Mouse (Mus musculus): ENCODE measurements around the gene Cd81. TPM values are rescaled to one million over a fixed set of nuclear protein-coding genes. Genes with fewer than 3 reads are reported as not detected.

The Cd81 gene
- polyA plus RNA-seq, 1 experiment, result 380 TPM

DNA sequence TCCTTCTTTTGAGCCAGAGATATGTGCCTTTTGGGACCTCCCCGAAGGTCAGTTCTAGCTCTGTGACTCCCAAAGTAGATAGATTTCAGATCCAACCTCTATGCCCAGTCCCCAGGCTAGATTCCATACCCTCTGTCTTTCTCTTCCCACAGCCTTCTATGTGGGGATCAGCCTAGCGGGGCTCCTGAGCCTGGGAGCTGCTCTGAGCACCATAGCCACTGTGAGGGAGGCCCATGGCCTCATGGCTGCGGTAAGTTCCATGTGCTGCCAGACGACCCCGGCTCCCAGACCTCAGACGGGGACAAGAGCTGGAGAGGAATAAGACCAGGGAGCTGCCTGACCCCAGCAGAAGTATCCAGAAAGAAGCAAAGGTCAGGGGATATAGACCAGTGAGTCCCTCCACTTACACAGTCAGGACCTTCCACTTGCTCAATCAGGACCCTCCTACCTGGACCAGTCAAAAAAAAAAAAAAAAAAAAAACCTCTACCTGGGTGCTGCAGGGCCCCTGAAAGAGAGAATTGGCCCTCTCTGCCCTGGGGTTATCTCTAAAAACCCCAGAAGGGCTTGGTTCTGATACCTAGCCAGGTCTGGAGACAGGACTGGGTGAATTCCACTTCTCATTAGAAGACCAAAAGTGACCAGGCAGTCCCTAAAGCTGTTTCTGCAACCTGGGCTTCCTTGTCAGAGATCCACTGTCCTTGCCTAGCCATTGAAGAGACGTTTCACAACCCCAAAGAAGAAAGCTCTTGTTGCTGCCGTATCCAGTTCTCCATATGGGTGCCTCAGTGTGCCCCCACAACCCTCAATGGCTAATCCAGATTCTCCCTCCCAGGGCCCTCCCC, 45.6 kb upstream of the Cd81 start:
- no peaks in the 10 kb centered on the region for H3K36me3 ChIP-seq (ENCODE audit: control insufficient read depth, insufficient read depth)
- H3K27me3 ChIP-seq (ENCODE audit: control insufficient read depth, insufficient read depth, insufficient read length), result no peaks in the 10 kb centered on the region
- TF ChIP-seq MYOD1 (IDR thresholded peaks at IDR 0.05; ENCODE audit: control insufficient read depth, insufficient read length, low read depth) (no peak), FOSL1 (IDR thresholded peaks at IDR 0.05; ENCODE audit: insufficient read depth, low read length, poor library complexity, severe bottlenecking) (no peak), MYOG (IDR thresholded peaks at IDR 0.05; ENCODE audit: control insufficient read depth, extremely low read depth, insufficient read length) (no peak), CEBPB (IDR thresholded peaks at IDR 0.05; ENCODE audit: low read depth) (no peak), MAX (IDR thresholded peaks at IDR 0.05) (no peak), CTCF (IDR thresholded peaks at IDR 0.05; ENCODE audit: control insufficient read depth, insufficient read depth, insufficient read length) (no peak), USF1 (IDR thresholded peaks at IDR 0.05; ENCODE audit: low read depth) (no peak)
- no peak overlapping the region for H3ac ChIP-seq (ENCODE audit: control insufficient read depth, insufficient read length, low read depth)
- H3K4me3 ChIP-seq (ENCODE audit: insufficient read depth, poor library complexity, severe bottlenecking), result no peak overlapping the region
- no peaks in the 10 kb centered on the region for H3K79me2 ChIP-seq (ENCODE audit: control insufficient read depth, insufficient read depth)
- H3K79me3 ChIP-seq (ENCODE audit: low read depth), result no peaks in the 10 kb centered on the region

DNA sequence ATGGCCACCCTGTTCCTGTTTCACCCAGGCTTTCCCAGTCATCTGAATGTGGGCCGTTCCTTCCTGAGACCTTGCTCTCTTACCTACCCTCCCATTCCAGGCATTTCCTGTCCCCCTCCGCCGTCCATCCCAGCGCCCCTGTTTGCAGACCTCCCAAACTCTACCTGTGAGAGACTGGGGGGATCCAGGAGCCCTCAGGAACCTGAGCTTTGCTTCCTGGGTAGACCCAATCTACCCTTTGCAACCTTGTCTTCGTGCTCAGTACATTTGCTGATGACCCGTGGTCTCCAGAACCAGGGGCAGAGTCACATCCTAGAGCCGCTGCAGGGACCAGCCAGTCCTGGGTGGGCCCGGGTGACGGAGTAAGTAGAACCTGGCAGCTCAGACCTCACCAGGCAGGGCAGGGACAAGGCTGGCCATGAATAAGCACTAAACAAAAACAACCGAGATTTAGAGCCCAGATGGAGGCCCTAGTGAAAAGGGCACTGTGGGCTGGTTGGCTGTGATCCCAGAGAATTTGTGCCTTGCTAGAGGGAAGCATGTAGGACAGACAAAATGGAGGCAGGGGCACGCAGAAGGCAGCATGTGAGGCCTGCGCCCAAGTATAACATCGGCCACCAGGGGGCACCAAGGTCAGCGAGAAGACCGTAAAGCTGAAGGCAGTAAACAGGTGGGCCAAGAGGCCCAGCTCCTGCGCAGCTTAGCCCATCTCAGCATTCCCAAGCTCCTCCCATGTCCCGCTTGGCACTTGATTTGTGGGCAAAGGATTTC, 44.8 kb upstream of the Cd81 start:
- Histone ChIP-seq H3K4me3 (ENCODE audit: insufficient read depth, poor library complexity, severe bottlenecking) (no peak overlapping the region), H3ac (ENCODE audit: control insufficient read depth, insufficient read length, low read depth) (no peak overlapping the region), H3K79me3 (ENCODE audit: low read depth) (no peaks in the 10 kb centered on the region), H3K27me3 (ENCODE audit: control insufficient read depth, insufficient read depth, insufficient read length) (no peaks in the 10 kb centered on the region), H3K36me3 (ENCODE audit: control insufficient read depth, insufficient read depth) (no peaks in the 10 kb centered on the region), H3K79me2 (ENCODE audit: control insufficient read depth, insufficient read depth) (no peaks in the 10 kb centered on the region)
- peak; percentile 91 for TF ChIP-seq MYOD1 (IDR thresholded peaks at IDR 0.05; ENCODE audit: control insufficient read depth, insufficient read length, low read depth)
- no peak for TF ChIP-seq FOSL1 (IDR thresholded peaks at IDR 0.05; ENCODE audit: insufficient read depth, low read length, poor library complexity, severe bottlenecking)
- no peak for TF ChIP-seq USF1 (IDR thresholded peaks at IDR 0.05; ENCODE audit: low read depth)
- peak; percentile 92 for TF ChIP-seq CTCF (IDR thresholded peaks at IDR 0.05; ENCODE audit: control insufficient read depth, insufficient read depth, insufficient read length)
- no peak for TF ChIP-seq CEBPB (IDR thresholded peaks at IDR 0.05; ENCODE audit: low read depth)
- TF ChIP-seq MAX (IDR thresholded peaks at IDR 0.05), result peak; percentile 77
- TF ChIP-seq MYOG (IDR thresholded peaks at IDR 0.05; ENCODE audit: control insufficient read depth, extremely low read depth, insufficient read length), result no peak

GRCm38 (mm10) chr7:143008370-143008926, 44.1 kb upstream of the Cd81 start:
- Histone ChIP-seq H3K36me3 (ENCODE audit: control insufficient read depth, insufficient read depth) (no peaks in the 10 kb centered on the region), H3K79me2 (ENCODE audit: control insufficient read depth, insufficient read depth) (no peaks in the 10 kb centered on the region), H3ac (ENCODE audit: control insufficient read depth, insufficient read length, low read depth) (no peak overlapping the region), H3K79me3 (ENCODE audit: low read depth) (no peaks in the 10 kb centered on the region), H3K4me3 (ENCODE audit: insufficient read depth, poor library complexity, severe bottlenecking) (no peak overlapping the region), H3K27me3 (ENCODE audit: control insufficient read depth, insufficient read depth, insufficient read length) (no peaks in the 10 kb centered on the region)
- no peak for TF ChIP-seq MAX (IDR thresholded peaks at IDR 0.05)
- TF ChIP-seq USF1 (IDR thresholded peaks at IDR 0.05; ENCODE audit: low read depth), result no peak
- TF ChIP-seq MYOG (IDR thresholded peaks at IDR 0.05; ENCODE audit: control insufficient read depth, extremely low read depth, insufficient read length), result no peak

GRCm38 (mm10) chr7:143008996-143009665, 43.4 kb upstream of the Cd81 start:
- no peaks in the 10 kb centered on the region for H3K79me2 ChIP-seq (ENCODE audit: control insufficient read depth, insufficient read depth)
- no peak overlapping the region for H3K4me3 ChIP-seq (ENCODE audit: insufficient read depth, poor library complexity, severe bottlenecking)
- H3ac ChIP-seq (ENCODE audit: control insufficient read depth, insufficient read length, low read depth), result no peak overlapping the region
- no peak for TF ChIP-seq CTCF (IDR thresholded peaks at IDR 0.05; ENCODE audit: control insufficient read depth, insufficient read depth, insufficient read length)
- TF ChIP-seq MAX (IDR thresholded peaks at IDR 0.05), result no peak
- no peak for TF ChIP-seq MYOG (IDR thresholded peaks at IDR 0.05; ENCODE audit: control insufficient read depth, extremely low read depth, insufficient read length)
- TF ChIP-seq MYOD1 (IDR thresholded peaks at IDR 0.05; ENCODE audit: control insufficient read depth, insufficient read length, low read depth), result no peak
- no peak for TF ChIP-seq CEBPB (IDR thresholded peaks at IDR 0.05; ENCODE audit: low read depth)
- TF ChIP-seq USF1 (IDR thresholded peaks at IDR 0.05; ENCODE audit: low read depth), result no peak
- TF ChIP-seq FOSL1 (IDR thresholded peaks at IDR 0.05; ENCODE audit: insufficient read depth, low read length, poor library complexity, severe bottlenecking), result no peak
- no peaks in the 10 kb centered on the region for H3K27me3 ChIP-seq (ENCODE audit: control insufficient read depth, insufficient read depth, insufficient read length)
- H3K36me3 ChIP-seq (ENCODE audit: control insufficient read depth, insufficient read depth), result no peaks in the 10 kb centered on the region
- no peaks in the 10 kb centered on the region for H3K79me3 ChIP-seq (ENCODE audit: low read depth)

DNA sequence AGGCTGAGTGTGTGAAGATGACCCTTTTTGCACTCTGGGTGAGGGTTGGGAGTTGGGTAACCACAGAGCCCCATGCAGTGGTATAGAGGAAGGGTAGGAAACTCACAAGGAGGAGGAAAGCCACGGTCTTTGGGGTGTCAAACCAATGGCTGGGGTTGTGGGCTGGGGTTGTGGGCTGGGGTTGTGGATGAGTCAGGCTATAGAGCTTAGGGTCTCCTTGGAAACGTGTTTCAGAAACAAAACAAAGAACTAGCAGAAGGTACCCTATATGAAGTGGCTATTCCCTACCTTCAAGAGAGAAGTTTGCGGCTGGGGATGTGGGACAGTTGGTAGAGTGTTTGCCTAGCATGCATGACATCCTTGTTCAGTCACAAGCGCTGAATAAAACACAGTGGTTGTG, 42.5 kb upstream of the Cd81 start:
- Histone ChIP-seq H3K36me3 (ENCODE audit: control insufficient read depth, insufficient read depth) (no peaks in the 10 kb centered on the region), H3K27me3 (ENCODE audit: control insufficient read depth, insufficient read depth, insufficient read length) (no peaks in the 10 kb centered on the region), H3K79me2 (ENCODE audit: control insufficient read depth, insufficient read depth) (no peaks in the 10 kb centered on the region), H3K4me3 (ENCODE audit: insufficient read depth, poor library complexity, severe bottlenecking) (no peak overlapping the region), H3K79me3 (ENCODE audit: low read depth) (no peaks in the 10 kb centered on the region), H3ac (ENCODE audit: control insufficient read depth, insufficient read length, low read depth) (no peak overlapping the region)
- TF ChIP-seq USF1 (IDR thresholded peaks at IDR 0.05; ENCODE audit: low read depth) (no peak), CEBPB (IDR thresholded peaks at IDR 0.05; ENCODE audit: low read depth) (no peak), CTCF (IDR thresholded peaks at IDR 0.05; ENCODE audit: control insufficient read depth, insufficient read depth, insufficient read length) (no peak), MYOG (IDR thresholded peaks at IDR 0.05; ENCODE audit: control insufficient read depth, extremely low read depth, insufficient read length) (no peak), FOSL1 (IDR thresholded peaks at IDR 0.05; ENCODE audit: insufficient read depth, low read length, poor library complexity, severe bottlenecking) (no peak), MAX (IDR thresholded peaks at IDR 0.05) (no peak), MYOD1 (IDR thresholded peaks at IDR 0.05; ENCODE audit: control insufficient read depth, insufficient read length, low read depth) (no peak)

Measured in C2C12 (cell line).